Mouse (Mus musculus): ENCODE results near the gene Urah. TPM values are rescaled to one million over a fixed set of nuclear protein-coding genes. Genes with fewer than 3 reads are reported as not detected.

The Urah gene
- polyA plus RNA-seq, 1 experiment from 2014 or later: 316 TPM

GRCm38 (mm10) chr7:140858746-140859145 lies 23.9 kb downstream of the Urah start:
- Histone ChIP-seq H3K4me1 (ENCODE audit: insufficient read depth) (peaks cover 25% of the 10 kb centered on the region), H3K4me2 (ENCODE audit: low read depth, low read length) (peak overlapping the region; percentile 85), H3K36me3 (replicated peaks; ENCODE audit: insufficient read depth, low read length) (peaks cover 63% of the 10 kb centered on the region), H3K27me3 (ENCODE audit: insufficient read depth, low read length) (no peaks in the 10 kb centered on the region), H3K9ac (replicated peaks) (peak overlapping the region; percentile 90; the same call in 1 of the 2 replicates), H3K4me3 (ENCODE audit: low read depth, low read length) (no peak overlapping the region), H3K27ac (ENCODE audit: low read depth) (no peak overlapping the region), H3K9me3 (ENCODE audit: low read length) (no peaks in the 10 kb centered on the region)
- TF ChIP-seq CTCF (IDR thresholded peaks at IDR 0.05; ENCODE audit: low read depth) (no peak), EP300 (IDR thresholded peaks at IDR 0.05; ENCODE audit: low read depth) (no peak)
- DNase-seq (no peak), ATAC-seq (no peak)
- 84% methylated on average over 8 of the region's 8 CpGs for WGBS (ENCODE audit: insufficient replicate concordance)

- peaks cover 60% of the 10 kb centered on the region for H3K36me3 ChIP-seq (replicated peaks; ENCODE audit: insufficient read depth, low read length)
Measured at GRCm38 (mm10) chr7:140859997-140860396, 25.2 kb downstream of the Urah start.

GRCm38 (mm10) chr7:140860728-140861127 lies 25.9 kb downstream of the Urah start:
- Histone ChIP-seq H3K27ac (ENCODE audit: low read depth) (no peak overlapping the region), H3K9me3 (ENCODE audit: low read length) (no peaks in the 10 kb centered on the region), H3K27me3 (ENCODE audit: insufficient read depth, low read length) (no peaks in the 10 kb centered on the region), H3K4me2 (ENCODE audit: low read depth, low read length) (no peak overlapping the region), H3K36me3 (replicated peaks; ENCODE audit: insufficient read depth, low read length) (peaks cover 61% of the 10 kb centered on the region), H3K9ac (replicated peaks) (no peak overlapping the region), H3K4me1 (ENCODE audit: insufficient read depth) (peaks cover 12% of the 10 kb centered on the region), H3K4me3 (ENCODE audit: low read depth, low read length) (no peak overlapping the region)
- 82% methylated on average over 5 of the region's 5 CpGs for WGBS (ENCODE audit: insufficient replicate concordance)
- TF ChIP-seq CTCF (IDR thresholded peaks at IDR 0.05; ENCODE audit: low read depth): no peak
- TF ChIP-seq EP300 (IDR thresholded peaks at IDR 0.05; ENCODE audit: low read depth): no peak
- DNase-seq (no peak), ATAC-seq (no peak)

More at GRCm38 (mm10) chr7:140859997-140860396, 25.2 kb downstream of the Urah start:
- H3K4me2 ChIP-seq (ENCODE audit: low read depth, low read length): no peak overlapping the region
- no peak for TF ChIP-seq EP300 (IDR thresholded peaks at IDR 0.05; ENCODE audit: low read depth)
- no peak for TF ChIP-seq CTCF (IDR thresholded peaks at IDR 0.05; ENCODE audit: low read depth)
- WGBS (ENCODE audit: insufficient replicate concordance): 78% methylated on average over 6 of the region's 6 CpGs
- H3K9ac ChIP-seq (replicated peaks): no peak overlapping the region
- no peaks in the 10 kb centered on the region for H3K27me3 ChIP-seq (ENCODE audit: insufficient read depth, low read length)
- H3K4me3 ChIP-seq (ENCODE audit: low read depth, low read length): no peak overlapping the region
- no peak overlapping the region for H3K27ac ChIP-seq (ENCODE audit: low read depth)
- ATAC-seq (no peak), DNase-seq (no peak)
- peaks cover 16% of the 10 kb centered on the region for H3K4me1 ChIP-seq (ENCODE audit: insufficient read depth)
- H3K9me3 ChIP-seq (ENCODE audit: low read length): no peaks in the 10 kb centered on the region

GRCm38 (mm10) chr7:140864761-140865160 lies 29.9 kb downstream of the Urah start:
- no peaks in the 10 kb centered on the region for H3K4me1 ChIP-seq (ENCODE audit: insufficient read depth)
- H3K27me3 ChIP-seq (ENCODE audit: insufficient read depth, low read length): no peaks in the 10 kb centered on the region
- H3K4me2 ChIP-seq (ENCODE audit: low read depth, low read length): no peak overlapping the region
- ATAC-seq (no peak), DNase-seq (no peak)
- no peak overlapping the region for H3K9ac ChIP-seq (replicated peaks)
- 89% methylated on average over 12 of the region's 12 CpGs for WGBS (ENCODE audit: insufficient replicate concordance)
- H3K4me3 ChIP-seq (ENCODE audit: low read depth, low read length): no peak overlapping the region
- TF ChIP-seq EP300 (IDR thresholded peaks at IDR 0.05; ENCODE audit: low read depth): no peak
- no peak for TF ChIP-seq CTCF (IDR thresholded peaks at IDR 0.05; ENCODE audit: low read depth)
- H3K9me3 ChIP-seq (ENCODE audit: low read length): no peaks in the 10 kb centered on the region
- peaks cover 70% of the 10 kb centered on the region for H3K36me3 ChIP-seq (replicated peaks; ENCODE audit: insufficient read depth, low read length)
- no peak overlapping the region for H3K27ac ChIP-seq (ENCODE audit: low read depth)

GRCm38 (mm10) chr7:140874224-140874623 lies 39.4 kb downstream of the Urah start:
- DNase-seq (no peak), ATAC-seq (peak; percentile 46; the same call in 1 of the 2 replicates)
- Histone ChIP-seq H3K4me3 (ENCODE audit: low read depth, low read length) (no peak overlapping the region), H3K27ac (ENCODE audit: low read depth) (peak overlapping the region; percentile 48; the same call in 1 of the 2 replicates), H3K4me1 (ENCODE audit: insufficient read depth) (peaks cover 14% of the 10 kb centered on the region), H3K36me3 (replicated peaks; ENCODE audit: insufficient read depth, low read length) (peaks cover 39% of the 10 kb centered on the region), H3K9me3 (ENCODE audit: low read length) (no peaks in the 10 kb centered on the region), H3K27me3 (ENCODE audit: insufficient read depth, low read length) (no peaks in the 10 kb centered on the region), H3K9ac (replicated peaks) (no peak overlapping the region), H3K4me2 (ENCODE audit: low read depth, low read length) (no peak overlapping the region)
- 44% methylated on average over 4 of the region's 4 CpGs for WGBS (ENCODE audit: insufficient replicate concordance)
- no peak for TF ChIP-seq EP300 (IDR thresholded peaks at IDR 0.05; ENCODE audit: low read depth)
- no peak for TF ChIP-seq CTCF (IDR thresholded peaks at IDR 0.05; ENCODE audit: low read depth)

GRCm38 (mm10) chr7:140877364-140877763 lies 42.5 kb downstream of the Urah start:
- no peak for ATAC-seq
- H3K4me1 ChIP-seq (ENCODE audit: insufficient read depth): peaks cover 20% of the 10 kb centered on the region
- H3K4me2 ChIP-seq (ENCODE audit: low read depth, low read length): no peak overlapping the region
- H3K9me3 ChIP-seq (ENCODE audit: low read length): no peaks in the 10 kb centered on the region
- 48% methylated on average over 6 of the region's 6 CpGs for WGBS (ENCODE audit: insufficient replicate concordance)
- TF ChIP-seq EP300 (IDR thresholded peaks at IDR 0.05; ENCODE audit: low read depth) (no peak), CTCF (IDR thresholded peaks at IDR 0.05; ENCODE audit: low read depth) (no peak)
- peaks cover 25% of the 10 kb centered on the region for H3K36me3 ChIP-seq (replicated peaks; ENCODE audit: insufficient read depth, low read length)
- H3K27ac ChIP-seq (ENCODE audit: low read depth): no peak overlapping the region
- H3K27me3 ChIP-seq (ENCODE audit: insufficient read depth, low read length): no peaks in the 10 kb centered on the region
- H3K4me3 ChIP-seq (ENCODE audit: low read depth, low read length): no peak overlapping the region
- DNase-seq: no peak
- H3K9ac ChIP-seq (replicated peaks): no peak overlapping the region

- TF ChIP-seq CTCF (IDR thresholded peaks at IDR 0.05; ENCODE audit: low read depth): no peak
- no peak for TF ChIP-seq EP300 (IDR thresholded peaks at IDR 0.05; ENCODE audit: low read depth)
- no peaks in the 10 kb centered on the region for H3K9me3 ChIP-seq (ENCODE audit: low read length)
- peaks cover 23% of the 10 kb centered on the region for H3K36me3 ChIP-seq (replicated peaks; ENCODE audit: insufficient read depth, low read length)
- H3K4me1 ChIP-seq (ENCODE audit: insufficient read depth): peaks cover 25% of the 10 kb centered on the region
- peak overlapping the region; percentile 47 for H3K9ac ChIP-seq (replicated peaks)
- H3K27me3 ChIP-seq (ENCODE audit: insufficient read depth, low read length): no peaks in the 10 kb centered on the region
- no peak for DNase-seq
- peak overlapping the region; percentile 89 for H3K4me2 ChIP-seq (ENCODE audit: low read depth, low read length)
- H3K4me3 ChIP-seq (ENCODE audit: low read depth, low read length): no peak overlapping the region
- peak overlapping the region; percentile 93 for H3K27ac ChIP-seq (ENCODE audit: low read depth)
- ATAC-seq: no peak
- 32% methylated on average over 7 of the region's 7 CpGs for WGBS (ENCODE audit: insufficient replicate concordance)
Measured at GRCm38 (mm10) chr7:140879355-140879754, 44.5 kb downstream of the Urah start.

All from liver, postnatal 0 days (tissue).